Mouse (Mus musculus): ENCODE results near the gene L3mbtl2.

Gene L3mbtl2

GRCm38 (mm10) chr15:81708991-81709390 lies 45.3 kb downstream of the L3mbtl2 start:
- no peak for DNase-seq (ENCODE audit: low spot score)

- no peak for DNase-seq (ENCODE audit: low spot score)
Observed at GRCm38 (mm10) chr15:81709686-81710085, 46.0 kb downstream of the L3mbtl2 start.

GRCm38 (mm10) chr15:81710801-81711200 lies 47.1 kb downstream of the L3mbtl2 start:
- DNase-seq (ENCODE audit: low spot score): no peak

- DNase-seq (ENCODE audit: low spot score): no peak
Observed at GRCm38 (mm10) chr15:81713742-81714141, 50.1 kb downstream of the L3mbtl2 start.

- no peak for DNase-seq (ENCODE audit: low spot score)
Observed at GRCm38 (mm10) chr15:81718336-81719138, 54.8 kb downstream of the L3mbtl2 start.

- DNase-seq (ENCODE audit: low spot score): no peak
Observed at GRCm38 (mm10) chr15:81719139-81719531, 55.4 kb downstream of the L3mbtl2 start.

- no peak for DNase-seq (ENCODE audit: low spot score)
Observed at GRCm38 (mm10) chr15:81722361-81722760, 58.7 kb downstream of the L3mbtl2 start.

- no peak for DNase-seq (ENCODE audit: low spot score)
Observed at GRCm38 (mm10) chr15:81723653-81724052, 60.0 kb downstream of the L3mbtl2 start.

GRCm38 (mm10) chr15:81725965-81726364 lies 62.3 kb downstream of the L3mbtl2 start:
- no peak for DNase-seq (ENCODE audit: low spot score)

GRCm38 (mm10) chr15:81729241-81729791 lies 65.6 kb downstream of the L3mbtl2 start:
- no peak for DNase-seq (ENCODE audit: low spot score)

GRCm38 (mm10) chr15:81729792-81730635 lies 66.3 kb downstream of the L3mbtl2 start:
- peak; percentile 89 for DNase-seq (ENCODE audit: low spot score)

GRCm38 (mm10) chr15:81735075-81735474 lies 71.4 kb downstream of the L3mbtl2 start:
- DNase-seq (ENCODE audit: low spot score): no peak

Data from ovary, postnatal 14 days (tissue).